Mouse (Mus musculus): ENCODE data around the gene Olfr1432.

- TF ChIP-seq CTCF (IDR thresholded peaks at IDR 0.05; ENCODE audit: low read depth, low read length), result no peak
- TF ChIP-seq POLR2A (IDR thresholded peaks at IDR 0.05; ENCODE audit: borderline replicate concordance, low read depth, low read length), result no peak
Observed at GRCm38 (mm10) chr19:12200334-12200733, 32.1 kb downstream of the Olfr1432 start, which contains the start of gene Olfr1431.
